Mouse (Mus musculus) left cerebral cortex, postnatal 36 days (tissue): ENCODE results near the gene Ttll1. TPM values are rescaled to one million over a fixed set of nuclear protein-coding genes. Genes with fewer than 3 reads are reported as not detected.
"Not testable (repeated sequence)": the region's sequence is repeated elsewhere in the genome, so short reads cannot be mapped to it uniquely, and the experiment has no call there.

Source experiments
- DNase-seq, 2 experiments: peaks; one replicate each; pipeline ENCODE4 v3.0.0; 2021 to 2022; ENCODE audit warnings: low spot score in 2 of 2, mixed read lengths in 1 of 2
- intact Hi-C: fragments of 180-260 bp; cut with DNase I; formaldehyde crosslinking; loops from one replicate; pipeline ENCODE4 v1.15.1; 2025
- total RNA-seq, 2 experiments: library from RNA; stranded (reverse); gene quantifications; 2 replicates each; pipeline ENCODE4 v1.2.3; 2021

Gene Ttll1
- total RNA-seq, 2 experiments from 2014 or later = 49.7 to 52.3 TPM

DNA sequence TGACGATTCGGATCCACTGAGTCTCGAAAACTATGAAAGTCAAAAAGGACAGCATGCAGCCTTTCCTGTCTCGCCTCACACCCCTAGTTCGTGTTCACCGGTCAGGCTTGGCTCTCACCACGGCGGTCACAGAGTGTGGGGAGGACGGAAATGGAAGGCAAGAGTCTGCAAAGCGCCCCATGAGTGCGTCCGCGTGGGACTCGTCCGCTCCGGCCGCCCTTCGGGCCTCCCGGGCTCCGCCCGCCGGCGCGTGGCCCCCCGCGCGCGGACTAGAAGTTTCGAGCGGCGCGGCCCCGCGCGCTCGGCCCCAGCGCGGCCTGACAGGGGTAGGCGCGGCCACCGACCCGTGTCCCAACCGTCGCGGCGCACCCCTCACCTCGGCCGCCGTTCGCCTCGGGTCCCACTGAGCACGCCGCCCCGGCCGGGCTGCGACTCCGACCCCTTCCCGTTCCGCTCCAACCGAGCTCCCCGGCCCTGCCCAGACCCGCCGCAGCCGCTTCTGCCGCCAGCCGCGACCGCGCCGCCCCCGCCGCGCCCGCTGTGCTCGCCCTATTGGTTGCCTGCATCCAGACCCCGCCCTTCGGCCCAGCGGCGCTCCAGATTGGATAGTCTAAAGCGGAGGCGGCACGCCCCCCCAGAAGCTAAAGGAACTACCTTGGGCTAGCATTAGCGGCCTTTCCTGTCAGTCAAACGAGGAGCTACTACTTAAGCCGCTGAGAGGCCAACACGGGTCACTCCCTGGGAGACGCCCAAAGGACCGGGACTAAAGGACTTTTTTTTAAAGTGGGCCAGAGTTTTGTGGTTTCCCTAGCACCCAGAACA, 46.4 kb downstream of the Ttll1 start, which contains the start of gene Pacsin2:
TSS of gene Pacsin2 (minus strand) at position 524 of the 822 bp plus-strand sequence.
- intact Hi-C loops = no loop called here

DNA sequence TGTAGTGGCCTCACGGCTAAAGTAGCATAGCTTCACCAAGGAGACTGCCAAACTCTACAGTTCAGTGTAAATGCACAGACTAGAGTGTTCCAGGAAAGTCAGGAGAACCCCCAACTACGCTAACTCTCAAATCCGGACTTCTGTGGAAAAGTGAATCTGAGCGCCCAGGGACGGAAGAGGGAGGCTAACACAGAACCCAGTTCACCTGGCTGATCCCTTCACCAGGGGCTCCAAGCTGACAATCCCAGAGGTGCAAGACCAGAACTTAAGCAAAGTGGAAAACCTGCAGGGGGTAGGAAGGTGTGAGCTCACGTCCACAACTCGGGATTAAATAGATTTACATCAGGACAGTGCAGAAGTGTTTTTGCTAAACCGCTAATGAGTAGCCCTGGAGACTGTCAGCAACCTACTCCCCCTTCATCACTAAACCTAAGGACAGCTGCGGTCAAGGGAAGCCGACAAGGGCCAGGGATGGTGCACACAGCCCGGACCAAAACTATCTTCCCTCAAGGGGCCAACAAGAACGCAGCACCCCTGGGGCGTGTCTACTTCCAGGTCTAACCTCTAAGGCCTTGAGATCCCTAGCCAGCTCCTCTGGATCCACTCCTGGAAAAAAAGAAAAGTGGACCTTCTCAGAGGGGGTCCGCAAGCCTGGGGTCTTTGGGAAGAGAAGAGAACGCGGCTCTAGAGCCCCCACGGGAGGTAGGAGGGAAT, 47.2 kb downstream of the Ttll1 start:
- intact Hi-C loops = no loop called here
- no peak for DNase-seq

More for the DNA sequence above, 46.4 kb downstream of the Ttll1 start, which contains the start of gene Pacsin2:
- DNase-seq = peak; percentile 93 to 95

DNA sequence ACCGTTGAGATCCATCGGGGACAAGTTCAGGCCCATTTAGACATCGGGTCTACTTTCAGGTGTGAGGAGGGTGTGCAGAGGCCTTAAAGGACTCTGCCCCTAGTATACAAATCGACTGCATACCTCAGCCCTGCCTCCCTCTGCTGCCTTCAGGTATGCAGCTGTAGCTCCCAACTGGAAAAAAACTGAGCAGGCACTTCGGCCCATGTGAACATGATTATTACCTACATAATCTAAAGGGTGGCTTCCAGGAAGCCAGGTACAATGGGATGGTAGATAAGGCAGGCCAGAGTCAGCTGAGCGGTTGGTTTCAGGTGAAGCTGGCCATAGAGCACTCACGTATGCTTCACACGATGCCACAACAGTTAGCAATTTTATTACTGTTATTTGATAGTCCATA, 48.3 kb downstream of the Ttll1 start:
- intact Hi-C loops, DNase-seq: not testable (repeated sequence)

DNA sequence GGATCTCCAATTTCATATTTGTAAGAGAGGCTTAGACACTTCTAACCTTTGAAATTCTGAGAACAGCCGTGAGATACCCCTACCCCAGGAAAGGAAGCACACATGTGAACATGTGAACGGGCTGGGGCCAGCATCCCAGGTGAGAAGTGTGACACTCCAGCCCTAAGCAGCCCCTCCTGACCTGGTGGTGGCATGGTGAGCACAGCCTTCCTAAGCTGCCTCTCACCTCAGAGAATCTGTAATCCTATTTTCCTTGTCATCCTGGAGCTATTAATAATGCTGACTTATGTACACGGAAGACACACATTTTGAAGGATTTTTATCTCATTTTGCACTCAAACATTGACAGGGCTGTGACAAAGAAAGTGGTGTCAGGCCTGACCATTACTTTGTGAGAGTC, 49.8 kb downstream of the Ttll1 start:
- intact Hi-C loops = no loop called here
- no peak for DNase-seq

DNA sequence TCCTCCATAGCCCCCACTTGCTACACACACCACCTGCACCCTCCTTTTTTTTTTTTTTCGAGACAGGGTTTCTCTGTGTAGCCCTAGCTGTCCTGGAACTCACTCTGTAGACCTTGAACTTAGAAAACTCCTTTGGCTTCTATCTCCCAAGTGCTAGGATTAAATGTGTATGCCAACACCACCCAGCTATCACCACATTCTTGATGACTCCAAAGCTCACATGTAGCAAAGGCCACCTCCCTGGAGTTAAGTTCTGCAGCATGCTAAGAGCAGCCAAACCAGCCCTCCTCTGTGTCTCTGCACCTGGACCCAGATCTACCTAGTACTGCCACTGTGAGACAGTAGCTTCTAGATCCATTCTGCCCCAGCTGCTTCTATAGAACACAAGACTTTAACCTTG, 53.2 kb downstream of the Ttll1 start:
- intact Hi-C loops = no loop called here

DNA sequence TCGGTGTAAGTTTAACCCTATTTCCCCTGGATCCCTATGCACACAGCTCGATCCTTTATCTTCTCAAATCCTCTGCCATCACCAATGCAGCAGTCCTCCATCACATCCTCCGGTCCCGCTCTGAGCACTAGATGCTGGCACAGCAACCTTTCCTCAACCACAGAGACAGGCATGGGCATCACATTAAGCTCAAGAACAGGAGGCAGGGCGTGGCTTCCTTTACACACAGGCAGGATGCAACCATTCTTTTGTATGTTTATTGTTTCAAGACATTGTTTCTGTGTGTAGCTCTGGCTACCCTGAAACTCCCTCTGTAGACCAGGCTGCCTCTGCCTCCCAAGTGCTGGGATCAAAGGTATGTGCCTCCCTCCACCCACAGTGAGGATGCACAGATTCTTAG, 55.1 kb downstream of the Ttll1 start:
- DNase-seq = no peak

More for the DNA sequence above, 53.2 kb downstream of the Ttll1 start:
- no peak for DNase-seq

DNA sequence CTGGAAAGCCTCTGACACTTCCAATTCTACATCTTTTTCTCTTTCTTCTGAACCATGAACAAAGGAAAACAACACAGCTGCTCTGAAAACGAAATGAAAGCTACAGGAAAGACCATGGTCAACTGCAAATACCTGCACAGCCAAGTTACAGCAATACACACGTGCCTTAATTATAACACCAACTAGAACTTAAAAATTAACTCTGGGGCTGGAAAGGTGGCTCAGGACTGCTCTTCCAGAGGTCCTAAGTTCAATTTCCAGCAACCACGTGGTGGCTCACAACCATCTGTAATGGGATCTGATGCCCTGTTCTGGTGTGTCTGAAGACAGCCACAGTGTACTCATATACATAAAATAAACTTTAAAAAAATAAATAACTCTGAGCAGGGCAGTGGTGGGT, 55.7 kb downstream of the Ttll1 start:
- intact Hi-C loops = no loop called here

More for the DNA sequence above, 55.1 kb downstream of the Ttll1 start:
- intact Hi-C loops = no loop called here

DNA sequence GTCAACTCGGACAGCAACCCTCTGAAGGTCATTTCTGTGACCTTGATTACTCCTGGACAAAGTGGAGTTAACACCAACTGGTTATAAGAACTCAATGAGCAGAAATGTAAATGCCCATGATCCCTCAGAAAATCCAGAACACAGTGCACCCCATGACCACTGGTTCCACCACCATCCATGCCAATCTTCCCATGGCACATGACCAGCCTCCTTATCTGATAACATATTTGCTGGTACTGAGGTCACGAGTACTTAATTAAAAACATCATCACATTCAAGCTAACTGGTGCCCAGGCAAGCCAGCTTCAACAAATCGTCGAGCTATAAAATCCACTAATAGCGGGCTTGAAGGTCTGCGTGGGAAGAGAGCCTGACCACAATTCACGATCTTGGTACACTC, 56.3 kb downstream of the Ttll1 start:
- intact Hi-C loops = loop anchor here (5.0 kb wide), 2 partner anchors 37 to 57 kb away; no protein-coding TSS in a partner anchor
- no peak for DNase-seq

More for the DNA sequence above, 55.7 kb downstream of the Ttll1 start:
- no peak for DNase-seq

DNA sequence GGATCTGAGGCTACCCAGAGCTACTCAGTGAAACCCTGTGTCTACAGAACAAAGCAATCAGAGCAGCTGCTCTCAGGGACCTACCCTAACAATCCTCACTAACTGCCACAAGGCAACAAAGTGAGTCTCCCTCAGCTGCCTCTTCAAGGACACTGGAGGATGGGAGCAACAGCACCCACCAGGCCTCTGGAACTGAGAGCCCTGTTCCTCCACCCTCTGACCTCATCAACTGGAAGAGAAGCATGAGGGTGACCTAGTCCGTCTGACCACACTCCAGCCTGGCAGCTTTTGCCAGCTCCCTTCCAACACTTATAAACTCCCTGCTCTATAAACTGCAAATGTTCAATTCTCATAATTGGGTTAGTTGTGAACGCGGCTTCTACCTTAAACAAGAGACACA, 56.8 kb downstream of the Ttll1 start:
- intact Hi-C loops = loop anchor here (5.0 kb wide), 2 partner anchors 37 to 57 kb away; no protein-coding TSS in a partner anchor
- DNase-seq = no peak

DNA sequence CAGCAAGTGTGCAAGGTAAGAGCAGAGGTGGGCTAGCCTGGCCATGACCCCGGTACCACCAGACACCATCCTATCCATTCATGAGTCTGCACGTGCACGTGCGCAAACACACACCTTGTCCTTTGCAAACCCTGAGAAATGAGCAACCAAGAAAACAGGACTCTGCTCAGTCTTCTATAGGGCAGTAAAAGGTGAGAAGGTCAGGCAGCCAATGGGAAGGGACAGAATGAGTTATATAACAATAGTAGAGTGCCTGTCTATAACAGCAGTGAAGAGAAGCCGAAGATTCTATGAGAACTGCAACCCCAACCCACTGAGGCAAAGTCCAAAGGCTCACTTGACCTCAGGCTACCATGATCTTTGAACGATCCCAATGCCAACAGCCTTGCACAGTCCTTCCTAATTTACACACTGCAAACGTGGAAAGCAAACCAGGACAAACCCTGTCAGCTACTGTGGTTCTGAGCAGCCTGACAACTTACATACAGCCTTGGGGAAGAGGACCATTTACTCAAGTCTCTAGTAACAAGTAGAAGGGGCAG, 58.4 kb downstream of the Ttll1 start:
- DNase-seq = no peak
- intact Hi-C loops = loop anchor here (5.0 kb wide), 2 partner anchors 35 to 55 kb away; no protein-coding TSS in a partner anchor

DNA sequence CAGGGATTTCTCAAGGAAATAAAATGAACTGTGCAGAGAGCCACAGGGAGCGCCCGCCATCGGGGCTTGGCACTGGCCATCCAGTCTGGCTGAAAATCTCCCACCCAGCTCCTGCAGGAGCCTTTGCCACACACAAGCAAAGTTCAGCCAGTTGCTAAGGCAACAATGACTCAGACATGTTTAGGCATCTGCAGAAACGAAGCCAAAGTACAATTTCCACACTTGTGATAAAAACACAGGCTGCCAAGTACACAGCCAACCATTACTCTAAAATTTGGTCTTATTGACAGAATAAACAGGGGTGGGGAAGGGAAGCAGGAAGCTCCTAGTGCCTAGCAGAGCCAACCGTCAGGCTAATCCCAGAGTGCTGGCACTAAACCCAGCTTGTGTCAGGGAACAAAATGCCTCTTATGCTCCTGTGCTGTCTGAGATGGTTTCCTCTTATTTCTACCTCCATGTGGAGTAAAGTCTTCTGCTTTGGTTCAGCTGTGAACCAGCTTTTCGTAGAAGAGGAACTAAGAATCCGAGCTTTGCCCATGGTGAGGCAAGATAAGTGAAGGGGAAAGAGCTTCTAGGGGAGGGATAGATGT, 59.0 kb downstream of the Ttll1 start:
- intact Hi-C loops = loop anchor here (5.0 kb wide), 2 partner anchors 34 to 54 kb away; no protein-coding TSS in a partner anchor
- peak in 1 of 2 experiments; percentile 18 for DNase-seq

DNA sequence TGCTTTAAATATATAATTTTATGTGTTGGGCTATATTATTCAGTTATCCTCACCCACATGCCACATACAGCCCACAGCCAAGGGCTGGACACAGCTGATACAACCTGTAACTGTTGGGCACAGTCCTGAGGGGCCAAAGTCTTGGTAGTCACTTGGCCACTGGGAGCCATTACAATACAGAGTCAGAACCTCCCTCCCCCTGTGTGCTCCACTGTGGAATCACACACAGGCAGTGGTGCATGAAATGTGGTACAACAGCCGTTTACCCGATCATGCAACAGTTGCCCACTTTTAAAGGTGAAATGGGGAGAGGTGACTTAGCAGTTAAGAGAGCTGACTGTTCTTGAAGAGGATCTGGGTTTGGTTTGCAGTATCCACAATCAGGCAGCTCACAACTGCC, 60.7 kb downstream of the Ttll1 start:
- intact Hi-C loops = loop anchor here (5.0 kb wide), 2 partner anchors 33 to 53 kb away; no protein-coding TSS in a partner anchor
- DNase-seq = no peak

DNA sequence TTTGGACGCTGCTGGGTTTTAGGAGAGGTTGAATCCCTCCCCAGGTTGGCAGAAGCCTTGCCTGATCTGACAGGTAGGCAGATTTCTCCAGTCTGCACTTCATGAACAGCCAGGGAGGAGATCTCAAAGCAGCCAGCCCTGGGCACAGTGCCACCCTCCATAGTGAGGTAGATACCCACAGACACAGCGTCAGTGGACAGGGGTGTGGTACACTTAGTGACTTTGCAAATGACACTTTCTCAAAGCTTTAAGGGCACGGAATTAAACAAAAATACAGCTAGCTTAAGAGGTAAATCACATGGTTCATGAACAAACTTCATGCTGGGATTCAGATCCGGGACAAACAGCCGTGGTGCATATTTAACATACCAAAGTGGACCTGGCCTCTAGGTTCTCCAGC, 62.0 kb downstream of the Ttll1 start:
- DNase-seq = no peak
- intact Hi-C loops = no loop called here

DNA sequence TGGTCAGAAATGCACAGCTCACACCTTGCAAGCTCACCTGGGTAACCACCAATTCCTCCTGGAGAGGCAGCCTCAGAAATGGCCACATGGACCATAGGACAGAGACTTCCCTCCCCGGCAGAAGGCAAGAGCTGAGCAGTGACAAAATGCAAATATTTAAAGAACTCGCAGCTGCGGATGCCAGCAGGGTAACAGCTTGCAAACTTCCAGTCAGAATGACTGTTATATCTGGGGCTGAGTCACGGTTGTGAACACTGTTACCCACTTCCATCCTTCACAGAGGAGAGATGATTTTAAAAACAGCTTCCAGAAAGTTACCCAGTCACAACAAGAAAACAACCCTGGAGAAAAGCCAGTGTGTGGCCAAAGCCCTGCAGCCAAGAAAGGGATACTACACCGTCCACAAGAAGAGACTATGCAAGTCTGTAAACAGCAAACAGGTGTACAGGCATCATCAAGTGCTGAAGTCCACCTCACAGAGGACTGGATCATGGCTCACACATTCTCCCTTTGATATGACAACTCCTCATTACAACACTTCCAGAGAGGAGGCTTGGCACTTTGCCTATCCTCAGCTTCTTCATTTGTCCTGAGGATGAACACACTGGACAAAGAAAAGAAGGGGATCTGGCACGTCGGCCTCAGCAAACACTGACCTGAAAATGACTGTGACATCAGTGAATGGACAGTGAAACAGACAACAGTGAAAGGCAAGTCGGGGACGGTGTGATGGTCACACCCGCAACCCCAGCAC, 62.7 kb downstream of the Ttll1 start:
- peak; percentile 68 to 75 for DNase-seq
- intact Hi-C loops = no loop called here

DNA sequence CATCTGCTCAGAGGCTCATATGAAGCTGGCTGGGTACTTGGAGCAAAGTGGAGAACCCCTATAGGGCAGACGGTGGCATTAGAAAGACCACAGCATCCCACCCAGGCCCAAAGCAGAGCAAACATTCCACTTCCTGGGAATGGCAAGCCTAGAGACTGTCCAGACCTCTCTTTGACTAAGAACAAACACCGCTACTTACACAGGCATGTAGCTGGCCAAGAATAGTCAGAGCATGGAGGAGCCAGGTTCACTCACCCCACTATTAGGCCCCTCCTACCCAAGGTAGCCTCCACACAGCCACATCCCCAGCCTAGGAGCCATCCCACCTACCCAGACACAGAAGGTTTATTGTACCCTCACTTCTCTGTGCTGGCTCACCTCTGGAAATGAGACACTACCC, 64.8 kb downstream of the Ttll1 start:
- no peak for DNase-seq
- intact Hi-C loops = no loop called here

DNA sequence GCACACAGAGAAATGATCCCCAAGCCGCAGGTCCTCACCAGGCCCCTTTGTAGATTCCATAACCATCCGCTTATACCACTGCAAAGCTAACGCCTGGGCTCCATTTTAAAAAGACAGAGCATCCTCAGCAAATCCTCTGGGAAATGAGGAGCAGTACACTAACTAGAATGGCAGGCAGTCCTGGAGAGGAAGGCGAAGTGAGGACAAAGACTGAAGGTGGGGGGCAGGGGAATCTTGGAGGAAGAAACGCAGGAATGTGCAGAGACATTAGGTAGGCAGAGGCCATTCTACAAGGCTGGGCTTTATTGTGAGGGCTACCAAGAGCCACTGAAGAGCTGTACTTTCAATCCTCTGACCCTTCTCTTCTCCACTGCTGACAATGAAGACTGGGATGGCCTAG, 65.3 kb downstream of the Ttll1 start:
- DNase-seq = no peak
- intact Hi-C loops = no loop called here

DNA sequence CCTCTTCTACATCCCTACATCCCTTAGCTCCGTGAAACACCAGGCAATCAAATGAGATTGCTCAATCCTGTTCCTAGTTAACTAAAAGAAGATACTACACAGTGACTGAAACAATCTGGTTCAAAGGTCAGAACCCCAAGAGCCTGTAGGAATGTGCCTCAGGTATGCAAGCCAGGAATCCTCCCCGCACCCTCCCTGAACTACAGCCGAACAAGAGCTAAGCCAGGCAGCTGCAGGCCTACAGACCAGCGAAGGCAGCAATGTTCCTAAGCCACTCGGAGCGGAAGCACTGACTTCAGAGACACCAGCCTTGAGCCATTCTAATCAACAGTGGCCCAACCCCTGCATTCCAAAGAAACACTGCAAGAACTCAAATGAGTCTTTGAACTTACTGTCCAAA, 66.3 kb downstream of the Ttll1 start:
- intact Hi-C loops = no loop called here
- no peak for DNase-seq

DNA sequence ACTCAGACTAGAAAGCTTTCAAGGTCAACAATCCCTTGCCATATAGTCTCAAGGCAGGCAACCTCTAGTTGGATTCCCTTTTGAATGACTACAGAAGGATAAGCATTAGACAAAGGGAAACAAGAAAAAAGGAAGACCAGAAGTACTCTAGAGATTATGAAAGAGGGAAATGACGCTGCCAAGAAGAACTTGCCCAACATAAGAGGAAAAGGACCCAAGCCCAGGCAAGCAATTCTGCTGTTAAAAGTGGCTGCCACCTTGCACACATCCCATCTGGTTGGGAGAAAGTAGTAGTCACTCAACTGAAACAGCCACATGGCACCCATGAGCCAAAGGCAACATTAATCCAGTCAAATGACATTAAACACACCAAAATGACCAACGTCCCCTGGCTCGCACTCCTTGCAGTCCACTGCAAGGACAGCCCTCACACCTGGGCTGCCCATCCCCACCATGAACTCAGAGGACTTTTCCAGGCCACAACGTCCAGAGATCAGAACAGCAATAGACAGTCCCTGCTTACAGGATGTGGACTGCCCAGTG, 68.1 kb downstream of the Ttll1 start:
- intact Hi-C loops = no loop called here
- no peak for DNase-seq

DNA sequence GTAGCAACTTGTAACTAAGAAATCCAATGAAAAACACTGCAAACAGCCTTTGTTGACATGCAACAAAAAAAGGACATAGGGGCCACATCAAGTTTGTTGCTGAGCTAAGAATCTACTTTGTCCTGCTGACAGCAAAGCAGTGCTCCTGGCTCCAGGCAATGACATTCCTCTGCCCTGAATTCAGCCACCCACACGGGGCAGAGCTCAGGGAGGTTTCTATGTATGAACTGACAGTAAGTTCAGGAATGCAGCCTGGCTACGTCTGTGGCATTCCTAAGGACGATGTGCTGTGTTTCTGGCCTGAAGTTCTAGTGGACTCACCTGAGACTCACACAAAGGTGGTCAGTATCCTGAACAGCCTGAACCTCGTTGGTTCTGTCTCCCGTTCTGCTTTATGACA, 70.0 kb downstream of the Ttll1 start:
- intact Hi-C loops = no loop called here
- no peak for DNase-seq
